Mouse (Mus musculus) spleen, embryonic (tissue): ENCODE measurements around the gene Apoh.

Experiments
- CTCF ChIA-PET: fragments of 350-600 bp; sonication (Branson Sonifier 250); formaldehyde crosslinking; loops from one replicate; lab custom pipeline; 2022; lab: Charles Lee

Gene Apoh

GRCm38 (mm10) chr11:108377680-108378362 lies 34.7 kb downstream of the Apoh start:
- CTCF ChIA-PET = interaction anchor here (0.5 to 2.4 kb wide), 3 partner anchors 40 to 367 kb away, joined by 3 to 18 read pairs (median 3); no protein-coding TSS in a partner anchor

- CTCF ChIA-PET = interaction anchor here (1.1 to 2.4 kb wide), 2 partner anchors 40 to 368 kb away, joined by 3 to 18 read pairs; no protein-coding TSS in a partner anchor
These were observed 35.2 kb downstream of the Apoh start for GRCm38 (mm10) chr11:108378363-108378751.

GRCm38 (mm10) chr11:108382664-108383063 lies 39.5 kb downstream of the Apoh start:
- CTCF ChIA-PET = no interaction called here

- CTCF ChIA-PET = interaction anchor here (0.7 kb wide), 2 partner anchors 43 to 309 kb away, joined by 6 to 7 read pairs; no protein-coding TSS in a partner anchor
These were observed 41.9 kb downstream of the Apoh start for GRCm38 (mm10) chr11:108384920-108385665.

GRCm38 (mm10) chr11:108385666-108386024 lies 42.5 kb downstream of the Apoh start:
- CTCF ChIA-PET = interaction anchor here (0.7 kb wide), 2 partner anchors 43 to 310 kb away, joined by 6 to 7 read pairs; no protein-coding TSS in a partner anchor

GRCm38 (mm10) chr11:108395061-108395460 lies 51.9 kb downstream of the Apoh start:
- CTCF ChIA-PET = no interaction called here

- CTCF ChIA-PET = no interaction called here
These were observed 53.1 kb downstream of the Apoh start for GRCm38 (mm10) chr11:108396076-108396829.

GRCm38 (mm10) chr11:108409876-108410644 lies 66.9 kb downstream of the Apoh start:
- CTCF ChIA-PET = no interaction called here

- CTCF ChIA-PET = interaction anchor here (0.7 kb wide), 1 partner anchor 559 kb away, joined by 4 read pairs; no protein-coding TSS in a partner anchor
These were observed 73.2 kb downstream of the Apoh start for GRCm38 (mm10) chr11:108416360-108416759.

GRCm38 (mm10) chr11:108418540-108418939 lies 75.4 kb downstream of the Apoh start:
- CTCF ChIA-PET = interaction anchor here (0.8 kb wide), 1 partner anchor 40 kb away, joined by 3 read pairs; no protein-coding TSS in a partner anchor

- CTCF ChIA-PET = no interaction called here
These were observed 76.1 kb downstream of the Apoh start for GRCm38 (mm10) chr11:108419242-108419641.

GRCm38 (mm10) chr11:108420751-108421150 lies 77.6 kb downstream of the Apoh start:
- CTCF ChIA-PET = interaction anchor here (0.7 to 1.1 kb wide), 3 partner anchors 17 to 578 kb away, joined by 3 to 5 read pairs (median 3); no protein-coding TSS in a partner anchor

- CTCF ChIA-PET = no interaction called here
These were observed 80.1 kb downstream of the Apoh start for GRCm38 (mm10) chr11:108423221-108423620.

- CTCF ChIA-PET = no interaction called here
These were observed 81.0 kb downstream of the Apoh start for GRCm38 (mm10) chr11:108424111-108424510.

GRCm38 (mm10) chr11:108424889-108425591 lies 81.9 kb downstream of the Apoh start, which contains the start of gene Cep112:
Cep112 (plus strand) TSS chr11:108425192.
- CTCF ChIA-PET = no interaction called here

GRCm38 (mm10) chr11:108425592-108425921 lies 82.4 kb downstream of the Apoh start:
- CTCF ChIA-PET = no interaction called here

GRCm38 (mm10) chr11:108426086-108426485 lies 82.9 kb downstream of the Apoh start:
- CTCF ChIA-PET = no interaction called here

GRCm38 (mm10) chr11:108427191-108427590 lies 84.0 kb downstream of the Apoh start:
- CTCF ChIA-PET = interaction anchor here (0.9 kb wide), 1 partner anchor 390 kb away, joined by 4 read pairs; no protein-coding TSS in a partner anchor

- CTCF ChIA-PET = no interaction called here
These were observed 85.9 kb downstream of the Apoh start for GRCm38 (mm10) chr11:108429076-108429475.

GRCm38 (mm10) chr11:108443893-108444563 lies 100.9 kb downstream of the Apoh start:
- CTCF ChIA-PET = no interaction called here
